Mouse (Mus musculus): ENCODE measurements around the gene Gm17581. TPM values are rescaled to one million over a fixed set of nuclear protein-coding genes. Genes with fewer than 3 reads are reported as not detected.
"Not testable (repeated sequence)": the region's sequence is repeated elsewhere in the genome, so short reads cannot be mapped to it uniquely, and the experiment has no call there.

The Gm17581 gene
- total RNA-seq (2014; rRNA removed) (not detected in 2 replicates), polyA plus RNA-seq (2015; fragmentation: Nextera tagmentation; extraction: Ambion mirVana) (not detected in 2 replicates)

DNA sequence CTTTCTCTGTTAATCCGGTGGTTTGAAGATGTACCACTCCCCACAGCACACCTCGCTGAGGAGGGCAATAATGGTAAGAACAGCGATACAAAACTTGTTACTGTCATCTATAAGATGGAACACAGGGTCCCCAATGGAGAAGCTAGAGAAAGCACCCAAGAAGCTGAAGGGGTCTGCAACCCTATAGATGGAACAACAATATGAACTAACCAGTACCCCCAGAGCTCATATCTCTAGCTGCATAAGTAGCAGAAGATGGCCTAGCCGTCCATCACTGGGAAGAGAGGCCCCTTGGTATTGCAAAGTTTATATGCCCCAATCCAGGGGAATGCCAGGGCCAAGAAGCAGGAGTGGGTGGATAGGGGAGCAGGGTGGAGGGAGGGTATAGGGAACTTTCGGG, at the start of gene Gm17581:
Gene Gm17581 (minus strand): TSS at position 101 of the 400 bp plus-strand sequence.
- whole genome bisulfite sequencing: 90% methylated on average over 5 of the region's 5 CpGs
- not testable (repeated sequence) for H3K9me3 ChIP-seq (ENCODE audit: low read length); DNase-seq; H3K9ac ChIP-seq; H3K4me2 ChIP-seq (ENCODE audit: low read depth); H3K27ac ChIP-seq (ENCODE audit: low read depth, low read length); H3K36me3 ChIP-seq (ENCODE audit: insufficient read depth); H3K4me1 ChIP-seq (ENCODE audit: insufficient read depth); H3K27me3 ChIP-seq (ENCODE audit: insufficient read depth, low read length); H3K4me3 ChIP-seq (ENCODE audit: low read depth, low read length); ATAC-seq

DNA sequence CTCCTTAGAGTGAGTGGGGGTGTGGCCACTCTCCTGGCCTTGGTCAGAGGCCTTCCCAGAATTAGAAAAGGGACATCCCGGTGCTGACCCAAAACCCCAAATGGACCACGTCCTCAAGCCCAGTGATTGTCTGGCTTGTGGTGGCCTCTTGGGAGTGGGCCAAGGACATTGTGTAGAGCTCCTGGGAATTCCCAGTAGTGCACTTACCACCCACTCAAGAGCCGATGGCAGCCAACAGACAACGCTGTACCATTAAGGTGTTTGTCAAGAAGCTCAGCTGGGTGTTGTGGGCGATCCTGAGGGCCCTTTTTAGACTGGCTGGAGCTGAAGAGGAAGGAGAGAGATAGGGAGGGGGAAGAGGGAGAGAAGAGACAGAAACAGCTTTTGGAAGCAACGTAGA, 48.9 kb upstream of the Gm17581 start:
- TF ChIP-seq CTCF (IDR thresholded peaks at IDR 0.05; ENCODE audit: low read depth): no peak
- Histone ChIP-seq H3K4me2 (ENCODE audit: low read depth) (no peak overlapping the region), H3K36me3 (ENCODE audit: insufficient read depth) (no peaks in the 10 kb centered on the region), H3K27me3 (ENCODE audit: insufficient read depth, low read length) (no peaks in the 10 kb centered on the region), H3K4me1 (ENCODE audit: insufficient read depth) (no peaks in the 10 kb centered on the region), H3K9me3 (ENCODE audit: low read length) (no peaks in the 10 kb centered on the region), H3K9ac (no peak overlapping the region), H3K27ac (ENCODE audit: low read depth, low read length) (no peak overlapping the region), H3K4me3 (ENCODE audit: low read depth, low read length) (no peak overlapping the region)
- DNase-seq (no peak), ATAC-seq (no peak)
- 78% methylated on average over 6 of the region's 6 CpGs for WGBS

DNA sequence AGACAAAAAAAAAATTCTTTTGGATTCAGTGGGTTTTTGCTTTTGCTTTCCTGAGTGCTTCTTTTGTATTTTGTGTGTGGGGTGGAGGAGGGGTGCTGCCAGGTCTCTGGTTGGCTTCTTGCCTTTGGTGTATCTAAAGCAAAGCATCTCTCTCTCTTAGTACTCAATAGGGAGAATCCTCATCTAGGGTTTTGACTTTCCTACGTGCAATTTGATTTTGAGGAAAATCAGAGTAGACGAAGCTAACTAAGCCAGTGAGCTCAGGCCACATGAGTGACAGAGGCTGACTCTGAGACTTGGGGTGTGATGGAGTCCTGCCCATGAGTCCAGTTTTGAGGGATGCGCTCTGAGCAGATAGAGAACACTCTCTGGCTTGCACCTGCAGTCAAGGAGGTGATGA, 43.8 kb upstream of the Gm17581 start:
- WGBS: 74% methylated on average over 3 of the region's 3 CpGs
- Histone ChIP-seq H3K36me3 (ENCODE audit: insufficient read depth) (no peaks in the 10 kb centered on the region), H3K9me3 (ENCODE audit: low read length) (no peaks in the 10 kb centered on the region)

DNA sequence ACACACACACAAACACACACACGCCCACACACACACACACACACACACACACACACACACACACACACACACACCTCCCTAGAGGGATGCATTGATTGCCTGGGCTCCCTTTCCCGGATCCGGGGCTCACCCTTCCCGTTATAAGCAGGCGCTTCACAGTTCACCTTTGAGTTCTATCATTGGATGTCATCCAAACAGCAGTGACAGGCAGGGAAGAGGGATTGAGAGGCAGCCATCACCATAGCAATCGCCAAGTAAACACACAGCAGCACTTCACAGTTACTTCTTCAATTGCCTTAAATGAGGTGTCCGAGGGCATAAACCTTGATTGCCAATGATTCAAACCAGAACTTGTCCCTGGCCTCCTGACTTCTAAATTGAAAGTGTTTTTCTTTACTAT, 43.4 kb upstream of the Gm17581 start:
- WGBS: 40% methylated on average over 7 of the region's 7 CpGs
- no peak overlapping the region for H3K9ac ChIP-seq
- no peak overlapping the region for H3K4me3 ChIP-seq (ENCODE audit: low read depth, low read length)
- H3K4me2 ChIP-seq (ENCODE audit: low read depth): no peak overlapping the region
- H3K4me1 ChIP-seq (ENCODE audit: insufficient read depth): peaks cover 12% of the 10 kb centered on the region; the same call in 1 of the 2 replicates
- no peaks in the 10 kb centered on the region for H3K36me3 ChIP-seq (ENCODE audit: insufficient read depth)
- no peak for TF ChIP-seq CTCF (IDR thresholded peaks at IDR 0.05; ENCODE audit: low read depth)
- ATAC-seq: 0 out of 2 replicates have a peak, but pooled peaks have one; percentile 8
- H3K27ac ChIP-seq (ENCODE audit: low read depth, low read length): no peak overlapping the region
- H3K9me3 ChIP-seq (ENCODE audit: low read length): no peaks in the 10 kb centered on the region
- no peaks in the 10 kb centered on the region for H3K27me3 ChIP-seq (ENCODE audit: insufficient read depth, low read length)
- no peak for DNase-seq

More for the DNA sequence above, 43.8 kb upstream of the Gm17581 start:
- ATAC-seq (no peak), DNase-seq (no peak)
- H3K9ac ChIP-seq: no peak overlapping the region
- peaks cover 12% of the 10 kb centered on the region; the same call in 1 of the 2 replicates for H3K4me1 ChIP-seq (ENCODE audit: insufficient read depth)
- no peaks in the 10 kb centered on the region for H3K27me3 ChIP-seq (ENCODE audit: insufficient read depth, low read length)
- no peak overlapping the region for H3K4me2 ChIP-seq (ENCODE audit: low read depth)
- H3K4me3 ChIP-seq (ENCODE audit: low read depth, low read length): no peak overlapping the region
- TF ChIP-seq CTCF (IDR thresholded peaks at IDR 0.05; ENCODE audit: low read depth): no peak
- no peak overlapping the region for H3K27ac ChIP-seq (ENCODE audit: low read depth, low read length)

DNA sequence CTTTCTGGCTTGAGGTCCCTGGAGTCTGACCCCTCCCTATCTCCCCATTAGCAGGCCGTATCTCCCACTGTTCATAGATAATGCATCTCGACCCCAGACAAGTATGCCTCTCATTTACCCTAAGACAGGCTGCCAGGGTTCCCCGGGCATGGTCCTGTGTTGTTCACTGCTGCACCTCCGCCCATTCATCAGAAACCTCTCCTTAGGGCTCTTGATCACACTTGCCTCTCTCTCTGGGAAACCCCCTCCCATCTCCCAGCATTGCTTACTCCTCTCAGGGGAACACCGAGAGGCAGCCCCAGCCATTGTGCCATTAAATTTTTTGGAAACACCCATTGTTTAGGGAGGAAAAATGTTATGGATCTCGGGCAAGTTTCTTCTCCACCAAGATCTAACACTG, 42.3 kb upstream of the Gm17581 start:
- H3K9me3 ChIP-seq (ENCODE audit: low read length): no peaks in the 10 kb centered on the region
- no peak overlapping the region for H3K4me3 ChIP-seq (ENCODE audit: low read depth, low read length)
- no peak overlapping the region for H3K9ac ChIP-seq
- H3K4me1 ChIP-seq (ENCODE audit: insufficient read depth): peaks cover 12% of the 10 kb centered on the region; the same call in 1 of the 2 replicates
- H3K27me3 ChIP-seq (ENCODE audit: insufficient read depth, low read length): peaks cover 4% of the 10 kb centered on the region; the same call in 1 of the 2 replicates
- no peak overlapping the region for H3K27ac ChIP-seq (ENCODE audit: low read depth, low read length)
- DNase-seq (no peak), ATAC-seq (no peak)
- H3K36me3 ChIP-seq (ENCODE audit: insufficient read depth): no peaks in the 10 kb centered on the region
- no peak for TF ChIP-seq CTCF (IDR thresholded peaks at IDR 0.05; ENCODE audit: low read depth)
- WGBS: 58% methylated on average over 6 of the region's 6 CpGs
- H3K4me2 ChIP-seq (ENCODE audit: low read depth): no peak overlapping the region

DNA sequence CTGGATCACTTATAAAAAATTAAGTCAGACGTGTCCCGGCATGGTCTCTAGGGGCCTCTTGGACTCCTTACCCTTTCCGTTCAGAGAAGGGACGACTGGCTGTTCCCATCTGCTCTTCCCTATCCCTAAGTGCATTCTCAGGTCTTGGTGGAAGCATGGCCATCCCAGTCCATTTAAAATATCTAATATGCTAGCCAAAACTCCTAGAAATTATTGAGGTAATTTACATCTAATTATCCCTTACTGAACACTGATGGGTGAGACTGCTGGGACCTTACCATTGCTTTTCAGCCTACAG, 42.0 kb upstream of the Gm17581 start:
- no peaks in the 10 kb centered on the region for H3K9me3 ChIP-seq (ENCODE audit: low read length)
- no peak overlapping the region for H3K27ac ChIP-seq (ENCODE audit: low read depth, low read length)
- no peak overlapping the region for H3K4me2 ChIP-seq (ENCODE audit: low read depth)
- no peak overlapping the region for H3K4me3 ChIP-seq (ENCODE audit: low read depth, low read length)
- TF ChIP-seq CTCF (IDR thresholded peaks at IDR 0.05; ENCODE audit: low read depth): no peak
- H3K9ac ChIP-seq: no peak overlapping the region
- H3K27me3 ChIP-seq (ENCODE audit: insufficient read depth, low read length): peaks cover 4% of the 10 kb centered on the region; the same call in 1 of the 2 replicates
- H3K36me3 ChIP-seq (ENCODE audit: insufficient read depth): no peaks in the 10 kb centered on the region
- WGBS: 77% methylated on average over 4 of the region's 4 CpGs
- ATAC-seq: no peak
- no peak for DNase-seq
- peaks cover 12% of the 10 kb centered on the region; the same call in 1 of the 2 replicates for H3K4me1 ChIP-seq (ENCODE audit: insufficient read depth)

DNA sequence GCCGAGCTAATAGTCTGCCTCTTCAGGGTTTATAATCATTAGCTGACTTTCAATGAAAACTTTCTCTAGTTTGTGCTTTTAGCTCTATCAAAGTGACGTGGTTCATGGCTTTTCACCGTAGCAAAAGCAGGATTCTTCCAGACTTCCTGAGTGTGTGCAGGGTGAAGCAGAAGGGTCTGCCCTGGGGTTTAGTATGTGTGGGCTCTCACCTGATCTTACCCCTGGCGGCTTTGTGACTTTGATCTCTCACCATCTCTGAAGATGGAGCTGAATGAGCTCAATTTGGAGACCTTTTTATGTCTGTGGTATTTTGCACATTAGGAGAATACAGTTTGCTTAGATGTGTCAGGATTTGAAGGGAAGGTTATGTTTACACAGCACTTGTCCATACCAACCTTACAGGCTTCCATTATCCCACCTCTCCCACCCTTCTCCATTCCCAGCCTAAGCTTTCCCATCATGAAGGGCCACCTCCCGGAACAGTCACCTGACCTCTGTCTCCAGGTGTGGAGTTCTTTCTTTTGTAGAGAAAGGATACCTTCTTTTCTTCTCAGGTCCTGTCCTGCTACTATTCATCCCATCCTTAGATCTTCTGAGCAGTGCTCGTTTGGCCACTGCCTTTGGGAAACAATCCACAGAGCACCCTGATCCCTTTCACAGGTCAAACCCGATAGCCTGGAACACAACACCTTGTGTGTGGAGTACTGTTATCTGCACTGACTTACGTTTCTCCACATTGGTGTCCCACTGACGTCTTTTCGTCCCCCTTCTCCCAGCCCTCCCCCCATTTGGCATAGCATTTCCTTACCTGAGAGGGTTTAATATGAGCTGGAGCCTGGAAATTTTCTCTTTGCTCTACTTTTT, 41.4 kb upstream of the Gm17581 start:
- Histone ChIP-seq H3K4me2 (ENCODE audit: low read depth) (peak overlapping the region; percentile 76), H3K9me3 (ENCODE audit: low read length) (no peaks in the 10 kb centered on the region), H3K27ac (ENCODE audit: low read depth, low read length) (no peak overlapping the region), H3K4me3 (ENCODE audit: low read depth, low read length) (no peak overlapping the region), H3K9ac (no peak overlapping the region), H3K27me3 (ENCODE audit: insufficient read depth, low read length) (peaks cover 4% of the 10 kb centered on the region; the same call in 1 of the 2 replicates), H3K36me3 (ENCODE audit: insufficient read depth) (no peaks in the 10 kb centered on the region), H3K4me1 (ENCODE audit: insufficient read depth) (peaks cover 12% of the 10 kb centered on the region; the same call in 1 of the 2 replicates)
- ATAC-seq: no peak
- TF ChIP-seq CTCF (IDR thresholded peaks at IDR 0.05; ENCODE audit: low read depth): no peak
- no peak for DNase-seq
- WGBS: 62% methylated on average over 10 of the region's 10 CpGs
